25 mouse cellular contexts compared by ENCODE assay signal in the genomic region with DNA sequence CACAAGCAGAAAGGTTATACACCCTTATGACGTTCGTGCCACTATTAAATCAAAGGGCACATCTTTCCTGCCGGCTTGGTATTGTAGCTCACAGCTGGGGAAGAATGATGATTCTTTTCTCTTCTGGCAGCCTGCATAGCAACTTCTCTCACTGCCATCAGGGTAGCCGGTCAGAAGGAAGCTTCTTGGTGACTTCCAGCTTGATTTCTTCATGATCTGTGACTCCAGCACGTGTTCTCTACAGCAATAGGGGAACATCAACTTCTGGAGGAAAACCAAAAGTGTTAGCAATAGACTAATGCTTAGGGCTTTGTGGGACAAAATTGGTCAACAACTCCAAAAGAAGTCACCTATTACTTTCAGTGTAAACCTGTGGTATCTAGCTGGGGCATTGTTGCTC.
DNase-seq lines count a peak whose midpoint lies in the region; ATAC-seq and TF ChIP-seq lines count a peak whose summit lies in the region.
"Had no signal": no experiment of that assay in that cellular context is flagged by ENCODE, and none has a peak within 500 bp of the region (broad histone marks: within the 10 kb centered on the region; RNA-seq: fewer than 3 reads in every experiment).

No protein-coding gene starts in this region.

- peak; percentile 2 for DNase-seq in embryo, embryonic 11 days
- no peak for DNase-seq in embryo, embryonic 9.5 days (ENCODE audit: extremely low spot score)
- peak; percentile 50 for DNase-seq in 416B (ENCODE audit: low read depth)
- peak; percentile 13 for DNase-seq in brain, embryonic 14.5 days (ENCODE audit: low read depth)
- no peak for DNase-seq in left cerebral cortex, postnatal 4 days
- no peak for DNase-seq in urinary bladder, adult 2 months (ENCODE audit: low spot score)
- DNase-seq: adrenal gland, postnatal 10 days; B cell, adult 2 months; cerebellum, adult 2 months; cerebellum, postnatal 10 days; gastrocnemius, adult 2 months; gastrocnemius, postnatal 25 days; heart, adult 18-20 months had no signal

- no peak for ATAC-seq in forebrain, embryonic 12.5 days (ENCODE audit: low FRiP score)
- ATAC-seq: CD4-positive, CD25-positive, alpha-beta regulatory T cell, adult 4 months; forebrain, embryonic 14.5 days; hindbrain, embryonic 16.5 days; inflammation-experienced regulatory T-cells, adult 6 months; intestine, postnatal 0 days had no signal

- 57% methylated on average over 5 of the region's 5 CpGs for WGBS in forebrain, embryonic 12.5 days

- TF ChIP-seq POLR2A in brain, embryonic 14.5 days (IDR thresholded peaks at IDR 0.05; ENCODE audit: borderline replicate concordance, extremely low read depth, insufficient read depth, insufficient read length, poor library complexity, severe bottlenecking), result no peak

- H3K36me3 ChIP-seq in megakaryocyte, embryonic 14.5 days (replicated peaks; ENCODE audit: low read length), result no peaks in the 10 kb centered on the region
- H3K36me3 ChIP-seq in forebrain, embryonic 12.5 days (replicated peaks), result no peaks in the 10 kb centered on the region
- H3K36me3 ChIP-seq: embryonic facial prominence, embryonic 10.5 days; G1E; heart, embryonic 15.5 days; hindbrain, embryonic 10.5 days had no signal

- no peak overlapping the region for H3K9ac ChIP-seq in forebrain, embryonic 12.5 days
- H3K9ac ChIP-seq: heart, embryonic 15.5 days had no signal

- no peak overlapping the region for H3K4me2 ChIP-seq in forebrain, embryonic 12.5 days
- H3K4me2 ChIP-seq: heart, embryonic 11.5 days; heart, embryonic 15.5 days had no signal

- no peaks in the 10 kb centered on the region for H3K27me3 ChIP-seq in megakaryocyte, embryonic 14.5 days (replicated peaks)
- no peaks in the 10 kb centered on the region for H3K27me3 ChIP-seq in forebrain, embryonic 12.5 days
- H3K27me3 ChIP-seq: heart, embryonic 15.5 days had no signal

- no peak for TF ChIP-seq CTCF in brain, embryonic 14.5 days (IDR thresholded peaks at IDR 0.05; ENCODE audit: borderline replicate concordance, extremely low read depth, insufficient read depth, insufficient read length)

- intact Hi-C loops in left cerebral cortex, postnatal 4 days (cut with DNase I), result no loop called here

- no peaks in the 10 kb centered on the region for H3K9me3 ChIP-seq in megakaryocyte, embryonic 14.5 days
- H3K9me3 ChIP-seq in forebrain, embryonic 12.5 days, result no peaks in the 10 kb centered on the region
- H3K9me3 ChIP-seq: embryonic facial prominence, embryonic 10.5 days; G1E; heart, embryonic 15.5 days; hindbrain, embryonic 10.5 days had no signal

- peaks cover 16% of the 10 kb centered on the region for H3K4me1 ChIP-seq in megakaryocyte, embryonic 14.5 days
- H3K4me1 ChIP-seq in forebrain, embryonic 12.5 days, result no peaks in the 10 kb centered on the region
- H3K4me1 ChIP-seq: embryonic facial prominence, embryonic 10.5 days; heart, embryonic 15.5 days; hindbrain, embryonic 10.5 days had no signal

- peak overlapping the region; percentile 29 for H3K4me3 ChIP-seq in megakaryocyte, embryonic 14.5 days (replicated peaks)
- H3K4me3 ChIP-seq in forebrain, embryonic 12.5 days (replicated peaks), result no peak overlapping the region
- H3K4me3 ChIP-seq: embryonic facial prominence, embryonic 10.5 days; gastrocnemius, adult 2 months; heart, embryonic 15.5 days; hindbrain, embryonic 10.5 days had no signal

- no peak overlapping the region for H3K27ac ChIP-seq in forebrain, embryonic 12.5 days
- H3K27ac ChIP-seq: embryonic facial prominence, embryonic 10.5 days; gastrocnemius, adult 2 months; heart, embryonic 15.5 days; hindbrain, embryonic 10.5 days had no signal

Comparison
In these comparisons a context has a peak if more than half of its experiments do, and no peak if none do; other contexts are left out.
1. DNase-seq: peak in embryo, embryonic 11 days (single experiment), 416B (single experiment) and brain, embryonic 14.5 days (single experiment); none in embryo, embryonic 9.5 days (single experiment), left cerebral cortex, postnatal 4 days (single experiment) and urinary bladder, adult 2 months (single experiment).